Mouse (Mus musculus) spleen, postnatal 10 days (tissue): ENCODE results near the gene Adar.
"Not testable (repeated sequence)": the region's sequence is repeated elsewhere in the genome, so short reads cannot be mapped to it uniquely, and the experiment has no call there.

ENCODE experiments used
- DNase-seq, 2 experiments: peaks; one replicate each; pipeline ENCODE4 v3.0.0; 2021 to 2022; ENCODE audit warnings: low spot score in 2 of 2

Adar gene

DNA sequence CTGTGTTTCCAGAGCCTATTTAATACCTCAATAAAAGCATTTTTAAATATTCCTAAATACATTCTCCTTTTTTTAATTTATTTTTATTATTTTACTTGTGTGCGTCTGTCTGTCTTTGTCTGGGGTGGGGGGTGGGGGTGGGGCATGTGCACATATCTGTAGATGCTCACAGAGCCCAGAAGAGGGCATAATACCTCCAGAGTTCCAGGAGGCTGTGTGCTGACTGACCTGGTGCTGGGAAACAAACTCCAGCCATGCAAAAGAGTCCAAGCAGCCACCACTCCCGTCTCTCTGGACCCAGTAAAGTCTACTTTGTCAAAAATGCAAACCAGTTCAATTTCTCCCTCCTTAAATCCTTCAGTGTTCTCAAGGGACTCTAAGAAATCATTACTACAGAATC is 79.8 kb downstream of the Adar start:
- no peak for DNase-seq

DNA sequence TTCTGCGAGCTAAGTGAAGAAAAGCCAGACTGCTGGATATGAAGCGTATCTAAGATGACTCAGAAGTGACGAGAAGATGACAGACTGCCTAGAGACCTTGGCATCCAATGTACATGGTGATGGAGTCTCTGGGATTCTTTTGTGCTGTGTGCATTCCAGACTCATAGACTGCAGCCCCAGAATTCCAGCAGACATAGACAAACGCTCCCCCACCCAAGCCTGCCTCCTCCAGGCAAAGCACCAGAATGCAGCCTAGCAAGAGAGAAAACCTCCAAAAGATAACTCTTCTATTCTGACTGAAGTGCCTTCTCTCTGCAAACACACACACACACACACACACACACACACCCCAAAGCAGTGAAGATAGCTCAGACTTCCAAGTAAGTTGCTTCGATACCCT is 80.9 kb downstream of the Adar start:
- DNase-seq: no peak

DNA sequence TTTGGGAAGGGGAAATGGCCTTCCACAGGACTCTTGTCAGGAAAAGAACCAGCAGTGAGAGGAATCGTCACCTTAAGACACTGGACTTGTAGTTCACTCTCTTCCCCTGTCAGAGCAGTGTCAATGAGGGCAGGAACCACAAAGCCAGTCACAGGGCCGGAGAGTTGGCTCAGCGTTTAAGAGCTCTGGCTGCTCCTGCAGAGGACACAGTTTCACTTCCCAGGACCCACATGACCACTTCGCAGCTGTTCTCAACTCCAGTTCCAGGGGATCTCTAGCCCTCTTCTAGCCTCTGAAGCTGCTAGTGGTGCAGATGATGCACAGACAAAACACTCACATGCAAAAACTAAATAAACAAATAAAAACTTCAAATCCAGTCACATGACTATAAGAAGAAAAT is 81.5 kb downstream of the Adar start:
- no peak for DNase-seq

DNA sequence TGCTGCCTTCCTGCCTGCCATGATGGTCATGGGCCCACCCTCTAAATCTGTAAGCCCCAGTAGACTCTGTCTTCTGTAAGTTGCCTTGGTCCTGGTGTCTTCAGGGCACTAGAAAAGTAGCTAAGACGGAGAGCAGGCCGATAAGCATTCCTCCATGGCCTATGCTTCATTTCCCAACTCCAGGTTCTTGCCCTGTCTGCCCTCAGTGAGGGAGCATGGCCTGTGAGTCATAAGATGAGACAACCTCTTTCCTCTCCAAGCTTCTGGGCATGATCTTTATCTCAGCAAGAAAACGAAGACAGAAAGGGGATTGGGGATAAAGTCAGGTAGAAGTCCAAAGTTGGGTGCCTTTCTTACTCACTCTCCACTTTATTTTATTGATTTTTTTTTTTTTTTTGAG is 83.7 kb downstream of the Adar start:
- no peak for DNase-seq

DNA sequence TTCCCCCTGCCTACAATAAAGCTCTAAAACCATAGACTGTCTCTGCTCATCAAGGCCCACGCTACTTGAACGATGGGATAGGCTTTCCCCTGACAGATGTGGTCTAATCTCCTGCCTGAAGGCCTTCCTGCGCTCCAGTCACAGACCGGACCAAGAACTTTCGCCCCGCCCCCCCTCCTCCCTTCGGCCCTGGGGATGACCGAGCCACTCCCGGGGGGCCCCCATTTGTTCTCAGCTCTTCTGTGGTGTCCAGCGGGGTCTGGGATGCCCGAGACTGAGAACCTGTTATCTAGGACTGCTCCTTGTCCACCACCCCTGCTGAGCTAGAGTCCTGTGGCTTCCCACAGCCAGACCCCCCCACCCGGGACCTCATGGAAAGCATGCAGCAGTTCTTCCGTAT is 84.7 kb downstream of the Adar start:
- DNase-seq: no peak

DNA sequence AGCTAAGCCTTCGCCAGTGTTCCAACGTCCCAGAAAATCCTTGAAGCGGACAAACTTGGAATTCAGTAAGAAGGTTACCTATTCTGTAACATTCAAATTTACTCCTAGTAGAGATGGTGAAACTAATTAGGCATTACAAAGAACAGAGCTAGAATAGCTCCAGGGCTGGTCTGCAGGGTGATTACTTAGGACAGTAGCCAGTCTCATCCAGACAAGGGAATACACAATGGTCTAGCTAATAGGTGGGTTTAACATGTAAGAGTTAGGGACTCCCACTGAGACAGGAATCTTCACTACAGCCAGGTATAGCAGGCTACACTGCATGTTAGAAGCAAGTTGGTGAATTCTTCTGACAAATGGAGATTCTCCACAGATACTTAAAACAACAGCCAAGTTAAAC is 85.3 kb downstream of the Adar start:
- not testable (repeated sequence) for DNase-seq

DNA sequence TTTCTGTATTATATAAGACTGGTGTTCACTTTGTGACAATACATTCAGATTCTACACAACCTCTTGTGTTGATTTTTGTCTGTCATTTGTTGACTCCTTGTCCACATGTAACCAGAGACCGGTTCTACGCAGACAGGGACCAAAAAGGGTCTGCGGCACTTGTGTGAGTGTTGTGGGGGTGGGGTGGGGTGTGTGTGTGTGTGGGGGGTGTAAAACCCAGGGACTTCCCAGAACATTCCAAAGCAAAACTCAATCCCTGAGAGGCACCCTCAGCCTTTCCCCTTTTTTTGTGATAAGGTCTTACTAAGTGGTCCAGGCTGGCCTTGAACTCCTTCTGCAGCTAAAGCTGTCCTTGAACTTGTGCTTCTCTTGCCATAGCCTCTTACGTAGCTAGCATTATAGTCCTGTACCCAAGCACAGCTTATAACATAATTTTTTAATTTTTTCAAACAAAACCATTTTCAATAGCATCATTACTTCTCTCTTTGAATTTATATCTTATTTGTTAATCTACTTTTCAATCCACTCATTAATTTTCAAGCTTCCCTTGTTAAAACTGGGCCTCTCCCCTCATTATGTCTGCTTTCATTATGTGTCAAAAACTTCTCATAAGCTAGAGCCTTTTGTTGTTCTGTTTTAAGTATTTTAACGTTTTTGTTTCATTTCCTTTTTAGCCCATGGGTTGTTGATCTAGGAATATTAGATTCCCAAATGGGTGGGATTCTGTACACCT is 86.1 kb downstream of the Adar start:
- no peak for DNase-seq

DNA sequence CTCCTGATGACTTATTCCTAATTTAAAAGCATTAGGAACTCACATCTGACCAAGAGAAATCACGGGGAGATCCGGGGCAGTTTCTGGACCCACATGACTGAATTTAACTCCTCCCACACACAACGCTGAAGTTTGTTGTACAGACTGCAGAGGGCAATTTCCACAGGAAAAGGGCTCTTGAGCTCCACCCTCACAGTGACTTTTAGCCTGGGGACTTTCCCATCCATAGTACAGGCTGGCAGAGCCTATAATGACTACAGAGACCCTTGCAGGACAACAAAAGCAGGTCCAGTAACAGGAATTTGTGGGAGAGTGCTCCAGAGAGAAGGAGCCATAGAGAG is 86.7 kb downstream of the Adar start:
- no peak for DNase-seq

DNA sequence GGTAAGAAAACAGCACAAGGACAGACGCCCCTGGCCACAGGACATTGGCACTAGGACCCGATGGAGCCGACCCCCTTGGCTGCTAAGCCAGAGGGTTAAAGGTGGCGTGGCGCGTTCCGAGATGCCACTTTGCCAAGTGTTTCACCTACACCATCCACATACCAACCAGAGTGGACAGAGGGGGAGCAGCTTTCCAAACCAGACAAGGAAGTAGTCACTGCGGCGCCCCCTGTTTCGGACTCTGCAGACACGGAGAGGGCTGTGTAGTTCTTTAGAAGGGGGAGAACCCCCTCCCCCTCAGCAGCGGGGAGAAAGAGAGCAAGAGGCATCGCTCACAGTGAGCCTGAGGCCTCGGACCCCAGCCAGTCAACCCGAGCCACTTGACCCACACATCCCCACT is 88.1 kb downstream of the Adar start:
- DNase-seq: no peak
